Comparison of ENCODE assay signal across 13 mouse cellular contexts in the genomic region with DNA sequence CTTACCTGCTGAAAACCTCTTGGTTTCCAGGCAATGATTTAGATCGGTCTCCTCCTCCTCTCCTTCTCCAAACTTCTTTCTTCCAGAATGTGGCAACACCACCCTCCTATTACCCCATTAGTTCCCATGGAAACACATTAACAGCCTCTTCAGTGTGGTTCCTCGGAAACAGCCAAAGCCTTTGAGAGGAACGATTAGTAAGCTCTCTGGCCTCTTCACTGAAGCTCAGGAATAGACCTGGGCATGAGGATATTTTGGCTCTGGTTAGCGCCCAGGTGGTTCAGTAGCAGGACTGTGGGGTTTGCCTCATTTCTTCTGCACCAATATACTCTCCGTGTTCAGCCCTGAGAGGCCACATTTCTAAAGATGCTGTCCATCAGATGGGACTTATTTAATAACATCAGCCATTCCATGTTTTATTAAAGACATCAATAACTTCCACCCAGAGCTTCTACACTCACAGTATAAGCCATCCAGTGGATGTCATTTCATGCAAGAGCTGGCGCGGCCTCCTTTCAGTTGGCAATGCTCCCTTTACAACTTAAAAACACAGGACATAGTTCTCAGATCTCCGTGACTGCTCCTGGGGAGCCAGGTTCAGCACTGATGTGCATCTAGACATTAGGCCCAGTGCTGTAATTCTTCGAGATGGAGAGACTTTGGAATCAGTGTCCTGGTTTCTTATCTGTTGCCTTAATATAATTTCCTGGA. TPM values are rescaled to one million over a fixed set of nuclear protein-coding genes. Genes with fewer than 3 reads are reported as not detected.
DNase-seq lines count a peak whose midpoint lies in the region; ATAC-seq and TF ChIP-seq lines count a peak whose summit lies in the region.
"Had no signal": no experiment of that assay in that cellular context is flagged by ENCODE, and none has a peak within 500 bp of the region (broad histone marks: within the 10 kb centered on the region; RNA-seq: fewer than 3 reads in every experiment).

No protein-coding gene starts in this region.

- H3K4me2 ChIP-seq in neural tube, embryonic 11.5 days (ENCODE audit: low read depth): no peak overlapping the region
- H3K4me2 ChIP-seq: limb, embryonic 15.5 days had no signal

- H3K27me3 ChIP-seq in neural tube, embryonic 11.5 days (ENCODE audit: control insufficient read depth, insufficient read depth, low read length): no peaks in the 10 kb centered on the region
- H3K27me3 ChIP-seq in midbrain, embryonic 10.5 days (ENCODE audit: low read depth, poor library complexity, severe bottlenecking): peaks cover 35% of the 10 kb centered on the region
- no peaks in the 10 kb centered on the region for H3K27me3 ChIP-seq in thymus, adult 2 months (ENCODE audit: control insufficient read depth, insufficient read depth, low read length)
- H3K27me3 ChIP-seq: limb, embryonic 15.5 days had no signal

- peaks cover 2% of the 10 kb centered on the region for H3K4me1 ChIP-seq in neural tube, embryonic 11.5 days (ENCODE audit: control insufficient read depth, insufficient read depth, low read length)
- peaks cover 41% of the 10 kb centered on the region for H3K4me1 ChIP-seq in midbrain, embryonic 10.5 days
- H3K4me1 ChIP-seq in thymus, adult 2 months (replicated peaks; ENCODE audit: control insufficient read depth, insufficient read depth, low read length): no peaks in the 10 kb centered on the region

- DNase-seq in cerebellum, postnatal 14 days: peak; percentile 63 to 68
- DNase-seq in cerebellum, adult 9-11 months: no peak
- DNase-seq in neural tube, embryonic 11.5 days (ENCODE audit: low spot score): no peak
- no peak for DNase-seq in neural tube, embryonic 10.5 days (ENCODE audit: extremely low spot score, low spot score)
- no peak for DNase-seq in midbrain, embryonic 10.5 days (ENCODE audit: low spot score)
- peak; percentile 67 for DNase-seq in telencephalon, adult 2 months (ENCODE audit: low read depth, low spot score)
- no peak for DNase-seq in thymus, adult 2 months
- no peak for DNase-seq in spleen, postnatal 10 days (ENCODE audit: low spot score in 2 of 2)
- DNase-seq: gastrocnemius, postnatal 25 days; kidney, adult 8-10 months; thymus, adult 18-20 months had no signal

- ATAC-seq in neural tube, embryonic 11.5 days (ENCODE audit: insufficient read depth, low FRiP score, low TSS enrichment): no peak; the same call in 1 of the 2 replicates

- no peak overlapping the region for H3K4me3 ChIP-seq in neural tube, embryonic 11.5 days (ENCODE audit: low read depth, low read length)
- no peak overlapping the region for H3K4me3 ChIP-seq in midbrain, embryonic 10.5 days
- H3K4me3 ChIP-seq in thymus, adult 2 months (ENCODE audit: control insufficient read depth, insufficient read depth, low read length): no peak overlapping the region
- H3K4me3 ChIP-seq: limb, embryonic 15.5 days had no signal

- WGBS in neural tube, embryonic 11.5 days: 42% methylated on average over 9 of the region's 9 CpGs
- whole genome bisulfite sequencing in midbrain, embryonic 10.5 days: 65% methylated on average over 9 of the region's 9 CpGs
- 87% methylated on average over 9 of the region's 9 CpGs for WGBS in thymus, adult 2 months

- no peaks in the 10 kb centered on the region; the same call in 1 of the 2 replicates for H3K9me3 ChIP-seq in neural tube, embryonic 11.5 days (ENCODE audit: control insufficient read depth, low read length)
- 0 out of 2 replicates have a peak, but pooled peaks cover 3% of the 10 kb centered on the region for H3K9me3 ChIP-seq in midbrain, embryonic 10.5 days (replicated peaks)
- H3K9me3 ChIP-seq: limb, embryonic 15.5 days had no signal

- 0 out of 2 replicates have a peak overlapping the region, but pooled peaks have one; percentile 3 for H3K27ac ChIP-seq in neural tube, embryonic 11.5 days (ENCODE audit: low read depth, low read length)
- H3K27ac ChIP-seq in midbrain, embryonic 10.5 days (replicated peaks): peak overlapping the region; percentile 74
- H3K27ac ChIP-seq in thymus, adult 2 months (ENCODE audit: control insufficient read depth, insufficient read depth, low read length): no peak overlapping the region
- H3K27ac ChIP-seq: limb, embryonic 15.5 days had no signal

- no peaks in the 10 kb centered on the region for H3K36me3 ChIP-seq in neural tube, embryonic 11.5 days (ENCODE audit: control insufficient read depth, insufficient read depth, low read length)
- no peaks in the 10 kb centered on the region for H3K36me3 ChIP-seq in midbrain, embryonic 10.5 days
- H3K36me3 ChIP-seq in thymus, adult 2 months (ENCODE audit: control insufficient read depth, insufficient read depth, low read length): no peaks in the 10 kb centered on the region
- H3K36me3 ChIP-seq: limb, embryonic 15.5 days had no signal

- TF ChIP-seq POLR2A in thymus, adult 2 months (IDR thresholded peaks at IDR 0.05; ENCODE audit: control insufficient read depth, extremely low read depth, insufficient read depth, low read length, poor library complexity): no peak

- no peak for TF ChIP-seq CTCF in thymus, adult 2 months (IDR thresholded peaks at IDR 0.05; ENCODE audit: borderline replicate concordance, control insufficient read depth, extremely low read depth, insufficient read depth, low read length, poor library complexity)

- no peak overlapping the region for H3K9ac ChIP-seq in neural tube, embryonic 11.5 days (ENCODE audit: low read length)
- H3K9ac ChIP-seq: limb, embryonic 15.5 days had no signal

RNA-seq across cellular contexts. Expression of a gene that starts 52.9 kb away (rescaled TPM):
- not detected in 2 replicates for polyA plus RNA-seq in neural tube, embryonic 11.5 days (2014; fragmentation: Nextera tagmentation; extraction: Ambion mirVana)
- polyA plus RNA-seq in midbrain, embryonic 10.5 days (2016; fragmentation: Nextera tagmentation; extraction: Ambion mirVana): not detected in 2 replicates
- not detected in 2 replicates for polyA plus RNA-seq in thymus, adult 2 months (2012; rRNA removed)
- polyA plus RNA-seq: heart, embryonic 16.5 days; limb, embryonic 15.5 days had no signal

Comparison
In these comparisons a context has a peak if more than half of its experiments do, and no peak if none do; other contexts are left out.
1. DNase-seq: peak in cerebellum, postnatal 14 days (2 of 2) and telencephalon, adult 2 months (single experiment); none in cerebellum, adult 9-11 months (single experiment), neural tube, embryonic 11.5 days (single experiment), neural tube, embryonic 10.5 days (single experiment), midbrain, embryonic 10.5 days (single experiment), thymus, adult 2 months (single experiment) and spleen, postnatal 10 days (0 of 2).